Mouse (Mus musculus) hindbrain, embryonic 11.5 days (tissue): ENCODE data around the gene Eefsec. TPM values are rescaled to one million over a fixed set of nuclear protein-coding genes. Genes with fewer than 3 reads are reported as not detected.

Experiments
- ATAC-seq: fragments of 200-750 bp; cut with Nextera tagmentation; 2 replicates; pipeline ENCODE4 v1.8.0; 2017; ENCODE audit warnings: mild to moderate bottlenecking, moderate TSS enrichment, moderate library complexity; ENCODE audit not compliant: low FRiP score
- DNase-seq: peaks from one replicate; pipeline ENCODE4 v3.0.0-alpha.2; 2015; ENCODE audit warnings: low spot score
- H3K27ac ChIP-seq: fragments of 300-500 bp; sonication (generic); 2 replicates; pipeline ENCODE4 v1.5.1; 2014; ENCODE audit warnings: mild to moderate bottlenecking, low read depth, low read length
- H3K27me3 ChIP-seq: fragments of 300-500 bp; sonication (generic); 2 replicates; pipeline ENCODE4 v1.6.1; 2014; ENCODE audit warnings: mild to moderate bottlenecking, low read length, moderate library complexity, mixed read lengths; ENCODE audit not compliant: control insufficient read depth, insufficient read depth
- H3K36me3 ChIP-seq: fragments of 300-500 bp; sonication (generic); 2 replicates; pipeline ENCODE4 v1.6.1; 2014; ENCODE audit warnings: mild to moderate bottlenecking, low read length, moderate library complexity, mixed read lengths; ENCODE audit not compliant: control insufficient read depth, insufficient read depth
- H3K4me1 ChIP-seq: fragments of 300-500 bp; sonication (generic); replicated peaks from 2 replicates; pipeline ENCODE4 v1.6.1; 2014; ENCODE audit warnings: low read length, mixed read lengths; ENCODE audit not compliant: control insufficient read depth, insufficient read depth
- H3K4me2 ChIP-seq: fragments of 300-500 bp; sonication (generic); replicated peaks from 2 replicates; pipeline ENCODE4 v1.6.1; 2014; ENCODE audit warnings: mild to moderate bottlenecking, low read depth, low read length
- H3K4me3 ChIP-seq: fragments of 300-500 bp; sonication (generic); 2 replicates; pipeline ENCODE4 v1.5.1; 2014; ENCODE audit warnings: low read depth, low read length
- H3K9ac ChIP-seq: fragments of 300-500 bp; sonication (generic); 2 replicates; pipeline ENCODE4 v1.6.1; 2014; ENCODE audit warnings: low read depth, low read length
- H3K9me3 ChIP-seq: fragments of 300-500 bp; sonication (generic); 2 replicates; pipeline ENCODE4 v1.6.1; 2016; ENCODE audit warnings: low read length; ENCODE audit not compliant: control insufficient read depth
- WGBS: fragments of 180-500 bp; shearing (Covaris S2); extraction: QIAGEN DNeasy Blood & Tissue Kit; methylation state at CpG from one replicate; pipeline ENCODE4 v1.1.7; 2014; 5-methylcytosine and 5-hydroxymethylcytosine counted together
- polyA plus RNA-seq: library from polyadenylated mRNA; unstranded; fragments of >200 nt; fragmentation: Nextera tagmentation; extraction: Ambion mirVana; gene quantifications from 2 replicates; pipeline ENCODE4 v1.2.1, GENCODE M21; 2014

Eefsec gene
- polyA plus RNA-seq, 1 experiment from 2014 or later = 41.9 TPM

DNA sequence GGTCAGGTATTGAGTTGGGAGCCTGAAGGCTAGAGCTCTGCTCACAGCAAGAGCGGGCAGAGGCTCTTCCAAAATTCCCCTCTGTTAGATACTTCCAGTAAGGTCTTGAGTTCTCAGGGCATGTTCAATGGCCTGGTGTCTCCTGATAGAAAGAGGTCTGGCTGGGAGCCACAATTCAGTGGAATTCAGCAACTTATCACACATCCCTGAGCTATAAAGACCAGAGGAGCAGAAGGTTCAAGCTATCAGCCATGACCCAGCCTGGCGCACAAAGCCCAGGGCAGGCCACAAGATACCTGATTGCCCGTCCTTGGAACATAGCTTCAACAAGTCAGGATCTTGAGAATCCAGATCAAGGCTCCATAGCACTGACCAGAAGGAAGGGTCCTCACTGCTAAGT is 105.2 kb downstream of the Eefsec start:
- DNase-seq (no peak), ATAC-seq (no peak)
- Histone ChIP-seq H3K27ac (no peak overlapping the region), H3K36me3 (no peaks in the 10 kb centered on the region), H3K9me3 (no peaks in the 10 kb centered on the region), H3K27me3 (no peaks in the 10 kb centered on the region), H3K9ac (no peak overlapping the region), H3K4me1 (peaks cover 3% of the 10 kb centered on the region), H3K4me3 (no peak overlapping the region), H3K4me2 (no peak overlapping the region)
- 100% methylated on average over 3 of the region's 3 CpGs for WGBS

DNA sequence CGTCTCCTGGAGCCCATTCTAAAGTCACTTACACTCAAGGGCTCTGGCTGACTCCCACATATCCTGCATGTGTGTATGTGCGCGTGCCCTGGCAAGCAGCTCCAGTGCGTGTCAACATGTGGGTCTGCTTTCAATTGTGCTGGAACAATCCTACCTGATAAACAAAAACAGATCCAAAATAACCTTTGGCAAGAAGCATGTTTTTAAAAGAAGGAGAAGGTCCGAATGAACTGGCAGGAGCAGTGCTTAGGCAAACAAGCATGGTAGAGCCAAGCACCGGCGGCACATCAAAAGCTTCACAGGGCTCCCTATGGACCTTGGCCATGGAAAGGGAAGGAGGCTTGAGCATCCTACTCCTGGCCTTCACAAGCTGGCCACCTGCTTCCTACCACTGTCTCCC is 105.6 kb downstream of the Eefsec start:
- H3K9ac ChIP-seq = no peak overlapping the region
- ATAC-seq (no peak), DNase-seq (no peak)
- WGBS = 89% methylated on average over 7 of the region's 7 CpGs
- no peaks in the 10 kb centered on the region for H3K27me3 ChIP-seq
- no peak overlapping the region for H3K27ac ChIP-seq
- H3K4me3 ChIP-seq = no peak overlapping the region
- H3K36me3 ChIP-seq = no peaks in the 10 kb centered on the region
- H3K9me3 ChIP-seq = no peaks in the 10 kb centered on the region
- H3K4me1 ChIP-seq = peaks cover 3% of the 10 kb centered on the region
- no peak overlapping the region for H3K4me2 ChIP-seq

DNA sequence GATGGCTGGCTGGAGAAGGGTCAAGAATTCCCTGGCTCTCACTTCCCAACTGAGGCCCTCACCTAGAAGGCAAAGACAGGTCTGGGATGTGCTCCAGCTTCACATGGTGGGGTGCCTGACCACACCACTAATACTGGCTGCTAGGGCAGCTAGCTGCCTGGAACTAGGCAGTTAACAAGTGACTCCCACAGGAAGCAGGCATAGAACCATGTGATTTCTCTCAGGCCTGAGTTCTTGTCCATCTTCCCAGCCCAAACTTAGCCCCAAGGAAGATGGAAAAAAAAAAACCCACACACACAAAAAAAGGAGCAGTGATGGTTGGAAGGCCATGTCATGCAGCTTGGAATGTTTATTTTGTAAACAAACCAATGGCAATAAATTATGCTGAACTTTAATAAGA is 117.0 kb downstream of the Eefsec start:
- no peak overlapping the region for H3K9ac ChIP-seq
- H3K4me2 ChIP-seq = no peak overlapping the region
- no peak overlapping the region for H3K4me3 ChIP-seq
- DNase-seq = no peak
- H3K27me3 ChIP-seq = no peaks in the 10 kb centered on the region
- no peaks in the 10 kb centered on the region for H3K4me1 ChIP-seq
- H3K27ac ChIP-seq = no peak overlapping the region
- no peaks in the 10 kb centered on the region for H3K9me3 ChIP-seq
- no peak for ATAC-seq
- no peaks in the 10 kb centered on the region for H3K36me3 ChIP-seq

GRCm38 (mm10) chr6:88321879-88322278 is 124.5 kb downstream of the Eefsec start:
- H3K36me3 ChIP-seq = no peaks in the 10 kb centered on the region
- ATAC-seq = no peak
- H3K9me3 ChIP-seq = no peaks in the 10 kb centered on the region
- DNase-seq = no peak
- H3K27ac ChIP-seq = no peak overlapping the region
- no peak overlapping the region for H3K9ac ChIP-seq
- no peaks in the 10 kb centered on the region for H3K27me3 ChIP-seq
- WGBS = 47% methylated on average over 7 of the region's 7 CpGs
- H3K4me3 ChIP-seq = no peak overlapping the region
- H3K4me1 ChIP-seq = no peaks in the 10 kb centered on the region
- no peak overlapping the region for H3K4me2 ChIP-seq

GRCm38 (mm10) chr6:88321253-88321652 is 125.1 kb downstream of the Eefsec start:
- DNase-seq (no peak), ATAC-seq (no peak)
- Histone ChIP-seq H3K9me3 (no peaks in the 10 kb centered on the region), H3K27me3 (no peaks in the 10 kb centered on the region), H3K4me2 (no peak overlapping the region), H3K36me3 (no peaks in the 10 kb centered on the region), H3K9ac (no peak overlapping the region), H3K4me3 (no peak overlapping the region), H3K4me1 (no peaks in the 10 kb centered on the region), H3K27ac (no peak overlapping the region)
- WGBS = 69% methylated on average over 5 of the region's 5 CpGs

DNA sequence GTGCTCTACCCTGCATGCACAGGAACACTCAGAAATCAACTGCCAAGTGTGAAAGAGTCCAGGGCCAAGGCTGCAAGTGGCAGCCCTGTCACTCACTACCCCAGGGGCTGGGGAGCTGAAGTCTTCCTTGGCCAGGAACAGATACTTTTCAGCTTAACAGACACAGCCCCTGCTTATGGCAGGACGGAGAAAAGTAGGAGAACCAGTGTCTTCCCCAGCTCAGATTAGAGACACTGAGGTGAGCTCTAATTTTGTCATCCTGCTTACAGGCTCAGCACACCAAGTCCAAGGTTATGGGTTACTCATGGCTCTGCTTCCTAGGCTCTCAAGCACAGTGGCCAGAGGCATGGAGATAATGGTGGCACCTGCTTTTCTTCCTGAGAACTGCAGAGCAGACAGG is 126.6 kb downstream of the Eefsec start:
- Histone ChIP-seq H3K4me3 (no peak overlapping the region), H3K9ac (no peak overlapping the region), H3K27me3 (no peaks in the 10 kb centered on the region), H3K4me2 (no peak overlapping the region), H3K9me3 (no peaks in the 10 kb centered on the region), H3K36me3 (no peaks in the 10 kb centered on the region), H3K27ac (no peak overlapping the region), H3K4me1 (no peaks in the 10 kb centered on the region)
- no peak for DNase-seq
- WGBS = 92% methylated on average over 1 of the region's 1 CpGs
- no peak for ATAC-seq

DNA sequence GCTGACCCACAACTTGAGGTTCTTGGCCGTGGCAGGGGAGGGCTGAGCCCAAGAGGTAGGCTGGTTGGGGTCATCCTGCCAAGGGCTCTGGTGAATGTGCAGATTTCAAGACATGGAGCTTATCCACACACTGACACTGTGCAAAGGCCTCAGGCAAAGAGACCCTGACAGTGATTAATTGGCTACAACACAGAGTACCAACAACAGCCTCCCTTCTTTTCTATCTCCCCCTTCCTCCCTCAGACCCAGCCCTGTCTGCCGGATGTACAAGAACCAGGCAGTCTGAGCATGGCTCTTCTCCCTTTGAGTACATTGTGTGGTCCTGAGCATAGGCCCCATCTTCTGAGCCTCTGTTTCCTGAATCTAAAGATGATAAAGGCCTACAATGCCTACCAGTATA is 131.0 kb downstream of the Eefsec start:
- no peak overlapping the region for H3K4me3 ChIP-seq
- no peaks in the 10 kb centered on the region for H3K27me3 ChIP-seq
- ATAC-seq (peak; percentile 64; the same call in 1 of the 2 replicates), DNase-seq (peak; percentile 45)
- H3K4me1 ChIP-seq = no peaks in the 10 kb centered on the region
- H3K27ac ChIP-seq = peak overlapping the region; percentile 54; the same call in 1 of the 2 replicates
- 29% methylated on average over 2 of the region's 2 CpGs for WGBS
- H3K4me2 ChIP-seq = no peak overlapping the region
- no peaks in the 10 kb centered on the region for H3K36me3 ChIP-seq
- H3K9me3 ChIP-seq = no peaks in the 10 kb centered on the region
- H3K9ac ChIP-seq = no peak overlapping the region

- ATAC-seq (no peak), DNase-seq (no peak)
- Histone ChIP-seq H3K36me3 (no peaks in the 10 kb centered on the region), H3K9ac (no peak overlapping the region), H3K27ac (no peak overlapping the region), H3K4me2 (no peak overlapping the region), H3K4me1 (no peaks in the 10 kb centered on the region), H3K4me3 (no peak overlapping the region), H3K27me3 (no peaks in the 10 kb centered on the region), H3K9me3 (no peaks in the 10 kb centered on the region)
- WGBS = 75% methylated on average over 9 of the region's 9 CpGs
These were observed 132.4 kb downstream of the Eefsec start for GRCm38 (mm10) chr6:88313937-88314336.

- Histone ChIP-seq H3K4me3 (no peak overlapping the region), H3K36me3 (no peaks in the 10 kb centered on the region), H3K9ac (no peak overlapping the region), H3K27me3 (no peaks in the 10 kb centered on the region), H3K27ac (no peak overlapping the region), H3K4me2 (no peak overlapping the region), H3K9me3 (no peaks in the 10 kb centered on the region), H3K4me1 (no peaks in the 10 kb centered on the region)
- ATAC-seq (no peak), DNase-seq (no peak)
- 85% methylated on average over 10 of the region's 10 CpGs for WGBS
These were observed 134.7 kb downstream of the Eefsec start for GRCm38 (mm10) chr6:88311593-88311992.
